Mouse (Mus musculus) G1E (cell line): ENCODE results near the gene Doxl2. TPM values are rescaled to one million over a fixed set of nuclear protein-coding genes. Genes with fewer than 3 reads are reported as not detected.
"Not testable (repeated sequence)": the region's sequence is repeated elsewhere in the genome, so short reads cannot be mapped to it uniquely, and the experiment has no call there.

ENCODE experiments used
- ATAC-seq: 2 replicates; pipeline ENCODE4 v1.8.0; 2016; ENCODE audit warnings: mild to moderate bottlenecking; ENCODE audit not compliant: insufficient number of reproducible peaks, poor library complexity, low FRiP score, severe bottlenecking; ENCODE audit errors: extremely low read depth
- DNase-seq: peaks from one replicate; pipeline ENCODE4 v3.0.0; 2012; ENCODE audit warnings: low spot score
- H3K27me3 ChIP-seq: 2 replicates; pipeline ENCODE4 v1.6.1; 2012; ENCODE audit warnings: mild to moderate bottlenecking, low read length, inconsistent platforms; ENCODE audit not compliant: insufficient read depth
- H3K36me3 ChIP-seq: replicated peaks from 2 replicates; pipeline ENCODE3; 2012; ENCODE audit warnings: mild to moderate bottlenecking, inconsistent platforms
- H3K4me1 ChIP-seq: 2 replicates; pipeline ENCODE4 v1.6.1; 2012; ENCODE audit warnings: low read depth, low read length, inconsistent platforms, mixed read lengths; ENCODE audit not compliant: insufficient read depth
- H3K4me3 ChIP-seq: 2 replicates; pipeline ENCODE4 v1.5.1; 2012; ENCODE audit warnings: low read depth, mild to moderate bottlenecking, inconsistent platforms, low read length, moderate library complexity, mixed read lengths
- H3K9me3 ChIP-seq: replicated peaks from 2 replicates; pipeline ENCODE4 v1.6.1; 2012; ENCODE audit warnings: inconsistent platforms
- CTCF ChIP-seq: IDR thresholded peaks from 2 replicates; pipeline ENCODE4 v1.5.1; 2012; ENCODE audit warnings: low read depth, low read length, inconsistent platforms, mixed read lengths
- GATA1 ChIP-seq: IDR thresholded peaks from 2 replicates; pipeline ENCODE4 v1.6.1; 2012; ENCODE audit warnings: borderline replicate concordance, low read length, inconsistent platforms, mixed read lengths
- GATA2 ChIP-seq: IDR thresholded peaks from 2 replicates; pipeline ENCODE4 v1.6.1; 2012; ENCODE audit warnings: low read depth, low read length, inconsistent platforms, borderline replicate concordance
- POLR2AphosphoS5 ChIP-seq: IDR thresholded peaks from 2 replicates; pipeline ENCODE4 v1.6.1; 2012; ENCODE audit warnings: low read depth, low read length, inconsistent platforms; ENCODE audit not compliant: insufficient replicate concordance
- TAL1 ChIP-seq: conservative IDR thresholded peaks from 2 replicates; pipeline ENCODE4 v1.6.1; 2012; ENCODE audit warnings: low read depth, low read length, inconsistent platforms, mixed read lengths
- polyA plus RNA-seq: library from polyadenylated mRNA; stranded (reverse); fragments of >175 nt; gene quantifications from 2 replicates; pipeline ENCODE4 v1.2.3, GENCODE M21; 2012
- total RNA-seq, 2 experiments: library from RNA; stranded (forward) in 1 of 2; stranded (reverse) in 1 of 2; fragments of 200-1000 nt in 1 of 2; fragments of >200 nt in 1 of 2; fragmentation: Nextera tagmentation in 1 of 2; gene quantifications; 2 replicates each; pipeline ENCODE4 v1.2.3; 2014 to 2017

The Doxl2 gene
- total and polyA plus RNA-seq, 3 experiments = not detected

- no peak overlapping the region for H3K4me3 ChIP-seq
- no peaks in the 10 kb centered on the region for H3K4me1 ChIP-seq
- H3K9me3 ChIP-seq = no peaks in the 10 kb centered on the region
- no peaks in the 10 kb centered on the region for H3K36me3 ChIP-seq
- no peaks in the 10 kb centered on the region for H3K27me3 ChIP-seq
- DNase-seq (no peak), ATAC-seq (no peak)
- TF ChIP-seq POLR2AphosphoS5 (no peak), GATA2 (no peak)
Observed at GRCm38 (mm10) chr6:48954946-48955345, 19.8 kb upstream of the Doxl2 start.

GRCm38 (mm10) chr6:48956785-48957184 lies 18.0 kb upstream of the Doxl2 start:
- no peaks in the 10 kb centered on the region for H3K4me1 ChIP-seq
- no peak overlapping the region for H3K4me3 ChIP-seq
- DNase-seq (no peak), ATAC-seq (no peak)
- no peaks in the 10 kb centered on the region for H3K27me3 ChIP-seq
- no peaks in the 10 kb centered on the region for H3K36me3 ChIP-seq
- TF ChIP-seq CTCF = no peak
- TF ChIP-seq TAL1 = no peak
- TF ChIP-seq POLR2AphosphoS5 = no peak
- no peak for TF ChIP-seq GATA2
- no peak for TF ChIP-seq GATA1
- H3K9me3 ChIP-seq = no peaks in the 10 kb centered on the region

DNA sequence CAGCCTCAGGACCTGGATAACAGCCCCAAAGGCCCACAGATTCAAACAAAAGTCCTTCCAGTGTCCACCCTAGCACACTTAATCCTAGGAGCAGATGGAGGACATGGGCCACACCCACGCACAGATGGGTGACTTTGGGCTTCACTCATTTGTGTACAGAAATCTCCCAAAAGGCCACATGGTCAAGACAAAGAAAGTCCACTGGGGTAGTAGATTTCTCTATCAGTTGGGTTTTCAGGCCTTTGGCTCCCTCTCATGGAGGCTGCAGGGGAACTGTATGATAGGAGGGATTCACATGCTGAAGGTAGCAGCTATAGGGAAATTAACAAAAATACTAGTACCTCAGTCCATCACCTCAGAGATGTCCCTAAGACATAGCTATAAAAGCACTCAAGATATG lies 16.7 kb upstream of the Doxl2 start:
- no peaks in the 10 kb centered on the region for H3K36me3 ChIP-seq
- H3K9me3 ChIP-seq = no peaks in the 10 kb centered on the region
- no peaks in the 10 kb centered on the region for H3K27me3 ChIP-seq
- no peak for ATAC-seq
- H3K4me3 ChIP-seq = no peak overlapping the region
- TF ChIP-seq GATA2 = no peak
- no peak for TF ChIP-seq TAL1
- no peak for TF ChIP-seq POLR2AphosphoS5
- no peak for TF ChIP-seq GATA1
- no peak for TF ChIP-seq CTCF
- DNase-seq = no peak
- H3K4me1 ChIP-seq = no peaks in the 10 kb centered on the region

DNA sequence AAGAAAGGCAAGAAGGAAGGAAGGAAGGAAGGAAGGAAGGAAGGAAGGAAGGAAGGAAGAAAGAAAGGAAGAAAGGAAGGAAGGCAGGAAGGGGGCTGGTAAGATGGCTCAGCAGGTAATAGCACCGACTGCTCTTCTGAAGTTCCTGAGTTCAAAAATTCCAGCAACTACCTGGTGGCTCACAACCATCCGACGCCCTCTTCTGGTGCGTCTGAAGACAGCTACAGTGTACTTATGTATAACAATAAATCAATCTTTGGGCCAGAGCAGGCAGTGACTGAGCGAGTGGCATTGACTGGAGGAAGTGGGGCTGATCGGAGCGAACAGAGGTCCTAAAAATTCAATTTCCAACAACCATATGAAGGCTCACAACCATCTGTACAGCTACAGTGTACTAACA lies 15.6 kb upstream of the Doxl2 start:
- H3K4me1 ChIP-seq, H3K4me3 ChIP-seq, H3K9me3 ChIP-seq, ATAC-seq, H3K27me3 ChIP-seq, DNase-seq, H3K36me3 ChIP-seq: not testable (repeated sequence)

- H3K27me3 ChIP-seq, H3K9me3 ChIP-seq, H3K36me3 ChIP-seq, ATAC-seq, H3K4me3 ChIP-seq, H3K4me1 ChIP-seq, DNase-seq: not testable (repeated sequence)
Observed at GRCm38 (mm10) chr6:48966696-48967095, 8.1 kb upstream of the Doxl2 start.

DNA sequence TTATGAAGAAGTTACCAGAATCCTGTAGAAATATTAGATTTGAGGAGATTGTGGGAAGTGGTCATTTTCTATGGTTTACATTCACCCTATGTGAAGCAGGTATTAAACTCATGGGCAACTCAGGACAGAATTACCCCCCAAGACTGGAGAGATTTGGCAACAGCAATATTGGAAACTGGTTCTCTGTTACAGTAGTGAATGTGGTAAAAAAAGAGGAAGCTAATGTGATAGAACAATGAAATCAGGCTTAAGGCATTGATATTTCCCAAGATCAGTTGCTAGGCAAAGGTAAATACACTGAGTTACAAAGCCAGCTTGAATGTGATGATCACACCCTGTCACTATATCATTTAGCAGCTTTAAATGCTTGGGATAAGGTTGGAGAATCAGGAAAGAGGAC lies 6.9 kb upstream of the Doxl2 start:
- no peak for ATAC-seq
- H3K36me3 ChIP-seq = no peaks in the 10 kb centered on the region
- TF ChIP-seq POLR2AphosphoS5 (no peak), TAL1 (no peak), GATA1 (no peak), CTCF (no peak), GATA2 (no peak)

GRCm38 (mm10) chr6:48979616-48980015 lies 4.9 kb downstream of the Doxl2 start:
- no peak overlapping the region for H3K4me3 ChIP-seq
- no peaks in the 10 kb centered on the region for H3K9me3 ChIP-seq
- ATAC-seq (no peak), DNase-seq (no peak)
- H3K27me3 ChIP-seq = no peaks in the 10 kb centered on the region; the same call in 1 of the 2 replicates
- TF ChIP-seq TAL1 (no peak), GATA2 (no peak), CTCF (no peak), GATA1 (no peak), POLR2AphosphoS5 (no peak)
- H3K36me3 ChIP-seq = no peaks in the 10 kb centered on the region
- no peaks in the 10 kb centered on the region for H3K4me1 ChIP-seq

More for the DNA sequence above, 6.9 kb upstream of the Doxl2 start:
- Histone ChIP-seq H3K4me1 (no peaks in the 10 kb centered on the region), H3K9me3 (no peaks in the 10 kb centered on the region), H3K4me3 (no peak overlapping the region), H3K27me3 (no peaks in the 10 kb centered on the region)
- DNase-seq = no peak
